Mouse (Mus musculus) cerebellum, postnatal 25 days (tissue): ENCODE data around the gene Dst.

Experiments used
- DNase-seq, 2 experiments: peaks; one replicate each; pipeline ENCODE4 v3.0.0; 2021; ENCODE audit warnings: mixed read lengths in 2 of 2

The Dst gene

GRCm38 (mm10) chr1:34139191-34139853, 231.3 kb downstream of the Dst start:
- DNase-seq = peak; percentile 39 to 40

- DNase-seq = peak in 1 of 2 experiments; percentile 21
These were observed 231.9 kb downstream of the Dst start for GRCm38 (mm10) chr1:34139871-34140471.

- peak; percentile 62 to 81 for DNase-seq
These were observed 232.7 kb downstream of the Dst start for GRCm38 (mm10) chr1:34140686-34141085.

GRCm38 (mm10) chr1:34142951-34143580, 235.0 kb downstream of the Dst start:
- DNase-seq = peak in 1 of 2 experiments; percentile 40

- DNase-seq = no peak
These were observed 236.8 kb downstream of the Dst start for GRCm38 (mm10) chr1:34144826-34145225.

- no peak for DNase-seq
These were observed 240.0 kb downstream of the Dst start for GRCm38 (mm10) chr1:34148039-34148438.

GRCm38 (mm10) chr1:34150416-34151093, 242.5 kb downstream of the Dst start:
- no peak for DNase-seq

GRCm38 (mm10) chr1:34152683-34153082, 244.7 kb downstream of the Dst start:
- no peak for DNase-seq

GRCm38 (mm10) chr1:34156058-34156457, 248.0 kb downstream of the Dst start:
- DNase-seq = no peak

- no peak for DNase-seq
These were observed 249.7 kb downstream of the Dst start for GRCm38 (mm10) chr1:34157702-34158101.

- peak in 1 of 2 experiments; percentile 51 for DNase-seq
These were observed 250.8 kb downstream of the Dst start for GRCm38 (mm10) chr1:34158822-34159221.

GRCm38 (mm10) chr1:34159898-34160297, 251.9 kb downstream of the Dst start:
- no peak for DNase-seq

GRCm38 (mm10) chr1:34164616-34165295, 256.7 kb downstream of the Dst start:
- DNase-seq = peak; percentile 88 to 93

GRCm38 (mm10) chr1:34165926-34166325, 257.9 kb downstream of the Dst start:
- no peak for DNase-seq

GRCm38 (mm10) chr1:34167151-34168057, 259.4 kb downstream of the Dst start:
- DNase-seq = peak; percentile 35 to 63

GRCm38 (mm10) chr1:34169086-34169485, 261.1 kb downstream of the Dst start:
- DNase-seq = no peak

GRCm38 (mm10) chr1:34174517-34174916, 266.5 kb downstream of the Dst start:
- DNase-seq = no peak

- no peak for DNase-seq
These were observed 266.9 kb downstream of the Dst start for GRCm38 (mm10) chr1:34174961-34175360.

- peak; percentile 38 to 57 for DNase-seq
These were observed 270.1 kb downstream of the Dst start for GRCm38 (mm10) chr1:34178022-34178727.

GRCm38 (mm10) chr1:34179756-34180155, 271.7 kb downstream of the Dst start:
- DNase-seq = no peak
